Mouse (Mus musculus) adrenal gland, adult 2 months (tissue): ENCODE results near the gene Phactr3. TPM values are rescaled to one million over a fixed set of nuclear protein-coding genes. Genes with fewer than 3 reads are reported as not detected.
"Not testable (repeated sequence)": the region's sequence is repeated elsewhere in the genome, so short reads cannot be mapped to it uniquely, and the experiment has no call there.

ENCODE experiments used
- DNase-seq: peaks from one replicate; pipeline ENCODE4 v3.0.0; 2021
- polyA plus RNA-seq: library from polyadenylated mRNA; depleted of rRNA; stranded (reverse); fragments of >200 nt; gene quantifications from 2 replicates; pipeline ENCODE4 v1.2.3, GENCODE M21; 2012; rRNA removed
- total RNA-seq, 2 experiments: library from RNA; stranded (reverse); gene quantifications; 2 replicates each; pipeline ENCODE4 v1.2.3; 2021

Phactr3 gene
- total and polyA plus RNA-seq, 3 experiments, result 0.59 to 1.3 (median 0.98) TPM

- peak; percentile 46 for DNase-seq
These were observed 208.8 kb downstream of the Phactr3 start for GRCm38 (mm10) chr2:178327466-178328040.

DNA sequence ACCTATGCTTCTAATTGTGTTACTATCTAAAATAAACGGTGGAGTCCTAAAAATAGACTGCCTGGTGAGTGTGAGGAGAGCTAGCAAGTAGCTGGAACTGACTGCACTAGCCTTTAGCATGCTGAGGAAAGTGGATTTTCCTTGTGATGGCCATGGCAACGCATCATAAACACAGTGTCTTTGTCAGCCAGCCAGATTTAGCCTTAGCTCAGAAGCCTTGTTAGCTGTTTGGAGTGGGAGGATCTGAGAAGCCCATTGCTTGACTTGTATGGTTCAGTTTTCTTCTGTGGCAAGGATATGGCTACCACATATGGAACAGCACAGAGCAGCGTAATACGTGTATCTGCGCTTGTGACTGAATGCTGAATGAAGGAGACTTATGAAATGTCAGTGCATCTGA, 210.8 kb downstream of the Phactr3 start:
- DNase-seq, result no peak

DNA sequence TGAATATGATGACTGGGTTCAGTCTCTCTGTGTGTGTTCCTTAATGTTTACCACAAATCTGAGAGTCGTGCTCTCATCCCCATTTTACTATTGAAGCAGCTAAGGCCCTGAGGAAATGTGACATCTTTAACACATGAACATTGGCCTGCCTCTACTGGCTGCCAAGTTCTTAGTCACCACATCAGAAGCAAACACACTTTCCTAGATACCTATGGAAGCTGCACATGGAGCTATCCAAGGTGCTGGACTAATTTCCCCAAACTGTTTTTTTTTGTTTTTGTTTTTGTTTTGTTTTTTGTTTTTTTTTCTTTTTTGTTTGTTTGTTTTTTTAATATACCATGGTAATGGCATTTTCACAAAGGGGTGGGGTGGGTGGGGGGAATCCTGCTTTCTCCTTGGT, 211.2 kb downstream of the Phactr3 start:
- no peak for DNase-seq

DNA sequence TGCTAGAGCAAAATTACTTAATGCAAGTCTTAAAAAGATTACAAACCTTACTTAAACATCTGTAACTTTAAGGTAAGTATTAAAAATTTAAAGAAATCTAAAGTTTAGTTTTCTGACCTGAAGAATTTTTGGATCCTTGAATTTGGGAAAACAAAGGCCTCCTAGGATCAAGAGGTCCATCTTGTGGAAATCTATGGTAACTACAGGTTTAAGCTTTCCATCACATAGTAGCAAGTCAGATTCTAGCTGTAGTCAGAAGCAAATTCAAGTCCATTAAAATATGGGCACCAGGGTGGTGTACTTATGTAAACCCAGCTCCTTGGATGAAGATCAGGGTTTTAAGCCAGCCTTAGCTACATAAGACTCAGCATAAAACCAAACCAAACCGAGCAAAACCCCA, 219.1 kb downstream of the Phactr3 start:
- no peak for DNase-seq

DNA sequence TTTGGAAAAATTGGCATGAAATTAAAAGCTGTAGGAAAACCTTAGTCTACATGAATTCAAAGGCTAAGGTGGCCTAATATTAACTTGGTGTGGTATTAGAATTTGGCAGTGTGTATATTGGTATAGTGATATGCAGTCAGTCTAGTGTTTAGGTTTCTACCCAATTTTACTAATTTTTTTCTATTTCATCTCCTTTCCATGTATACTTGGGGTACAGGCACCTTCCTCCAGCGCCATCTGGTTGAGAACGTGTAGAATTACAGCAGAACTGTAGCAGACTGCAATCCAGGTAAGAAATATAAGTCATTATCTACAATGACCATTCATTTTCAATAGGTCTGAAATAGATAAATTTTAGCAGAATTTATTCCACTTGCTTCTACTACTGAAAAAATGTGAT, 220.3 kb downstream of the Phactr3 start:
- no peak for DNase-seq

- not testable (repeated sequence) for DNase-seq
These were observed 223.3 kb downstream of the Phactr3 start for GRCm38 (mm10) chr2:178342105-178342504.

GRCm38 (mm10) chr2:178342597-178342996, 223.8 kb downstream of the Phactr3 start:
- no peak for DNase-seq

Other genes with a start within 250 kb of the Phactr3 start
- gene Gm14327, start 221.9 kb upstream of the Phactr3 start, total RNA-seq, result 1 to 10 TPM; 3.0 to 6.6 TPM
- gene Gm14327, start 221.9 kb upstream of the Phactr3 start, polyA plus RNA-seq, result 0.11 and 0.16 TPM in 2 replicates
- gene Zfp972, start 193.4 kb upstream of the Phactr3 start, total RNA-seq, result 1 to 10 TPM; 2.5 to 2.9 TPM
- not detected in 2 replicates for gene Zfp972, start 193.4 kb upstream of the Phactr3 start, polyA plus RNA-seq
- gene Gm14326, start 161.7 kb upstream of the Phactr3 start, total RNA-seq, result 10 to 100 TPM; 29.6 to 31.1 TPM
- 0.46 and 0.89 TPM in 2 replicates for gene Gm14326, start 161.7 kb upstream of the Phactr3 start, polyA plus RNA-seq
- 10 to 100 TPM; 27.7 to 33.0 TPM for gene Zfp971, start 95.7 kb upstream of the Phactr3 start, total RNA-seq
- 0.16 TPM in 1 of 2 replicates, not detected in the other for gene Zfp971, start 95.7 kb upstream of the Phactr3 start, polyA plus RNA-seq
- gene Zfp931, start 40.5 kb upstream of the Phactr3 start, total RNA-seq, result 10 to 100 TPM; 31.3 to 37.6 TPM
- gene Zfp931, start 40.5 kb upstream of the Phactr3 start, polyA plus RNA-seq, result 0.15 and 0.29 TPM in 2 replicates